Mouse (Mus musculus) small intestine, adult 2 months (tissue): ENCODE measurements around the gene Nampt. TPM values are rescaled to one million over a fixed set of nuclear protein-coding genes. Genes with fewer than 3 reads are reported as not detected.

ENCODE experiments used
- H3K27ac ChIP-seq: fragments of 200-500 bp; 2 replicates; pipeline ENCODE4 v1.5.1; 2012; ENCODE audit warnings: low read depth, low read length, control low read depth, inconsistent platforms; ENCODE audit not compliant: insufficient read depth
- H3K27me3 ChIP-seq: fragments of 200-500 bp; 2 replicates; pipeline ENCODE4 v1.6.1; 2012; ENCODE audit warnings: mild to moderate bottlenecking, moderate library complexity, low read length, inconsistent platforms; ENCODE audit not compliant: control insufficient read depth, insufficient read depth
- H3K36me3 ChIP-seq: fragments of 200-500 bp; 2 replicates; pipeline ENCODE4 v1.6.1; 2012; ENCODE audit warnings: mild to moderate bottlenecking, low read length, control low read depth, inconsistent platforms; ENCODE audit not compliant: control insufficient read depth, insufficient read depth
- H3K4me1 ChIP-seq: fragments of 200-500 bp; 2 replicates; pipeline ENCODE4 v1.6.1; 2012; ENCODE audit warnings: low read length, inconsistent platforms, mixed read lengths; ENCODE audit not compliant: control insufficient read depth, insufficient read depth, insufficient read length
- H3K4me3 ChIP-seq: fragments of 200-500 bp; 2 replicates; pipeline ENCODE4 v1.5.1; 2012; ENCODE audit warnings: low read depth, mild to moderate bottlenecking, control low read depth, inconsistent platforms, low read length, moderate library complexity
- CTCF ChIP-seq: fragments of 200-500 bp; IDR thresholded peaks from 2 replicates; pipeline ENCODE4 v1.5.1; 2012; ENCODE audit warnings: low read depth, mild to moderate bottlenecking, control low read depth, inconsistent platforms, low read length, moderate library complexity, mixed read lengths; ENCODE audit not compliant: insufficient replicate concordance, insufficient read length; ENCODE audit errors: extremely low read depth
- POLR2A ChIP-seq: fragments of 200-500 bp; IDR thresholded peaks from 2 replicates; pipeline ENCODE4 v1.6.1; 2012; ENCODE audit warnings: low read depth, mild to moderate bottlenecking, control low read depth, inconsistent platforms, low read length, moderate library complexity
- WGBS: fragments of 180-500 bp; shearing (Covaris S2); methylation state at CpG from one replicate; pipeline ENCODE4 v1.1.7; 2018; 5-methylcytosine and 5-hydroxymethylcytosine counted together
- polyA plus RNA-seq: library from polyadenylated mRNA; depleted of rRNA; stranded (reverse); fragments of >200 nt; gene quantifications from 2 replicates; pipeline ENCODE4 v1.2.3, GENCODE M21; 2012

Gene Nampt
- polyA plus RNA-seq, 1 experiment, result 7.9 TPM

DNA sequence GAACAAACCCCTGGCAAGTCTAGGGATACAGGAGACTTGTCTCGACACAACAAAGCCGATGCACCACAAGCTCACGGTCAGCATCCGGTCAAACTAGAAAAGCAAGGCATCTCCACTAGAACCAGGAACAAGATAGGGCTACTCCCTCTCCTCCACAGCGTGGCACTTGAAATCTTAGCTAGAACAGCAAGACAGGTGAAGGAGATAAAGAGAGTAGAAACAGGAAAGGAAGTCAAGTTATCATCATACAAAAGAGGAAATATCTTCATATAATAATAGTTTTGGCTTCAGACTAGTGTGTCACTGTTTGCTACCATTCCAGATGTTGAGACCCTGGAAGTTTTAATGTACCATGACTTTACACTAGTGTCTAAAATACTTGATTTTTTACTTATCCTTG is 41.5 kb downstream of the Nampt start:
- Histone ChIP-seq H3K27me3 (no peaks in the 10 kb centered on the region), H3K4me1 (no peaks in the 10 kb centered on the region), H3K4me3 (no peak overlapping the region), H3K36me3 (no peaks in the 10 kb centered on the region), H3K27ac (no peak overlapping the region)
- TF ChIP-seq POLR2A (no peak), CTCF (no peak)
- 80% methylated on average over 5 of the region's 5 CpGs for WGBS

DNA sequence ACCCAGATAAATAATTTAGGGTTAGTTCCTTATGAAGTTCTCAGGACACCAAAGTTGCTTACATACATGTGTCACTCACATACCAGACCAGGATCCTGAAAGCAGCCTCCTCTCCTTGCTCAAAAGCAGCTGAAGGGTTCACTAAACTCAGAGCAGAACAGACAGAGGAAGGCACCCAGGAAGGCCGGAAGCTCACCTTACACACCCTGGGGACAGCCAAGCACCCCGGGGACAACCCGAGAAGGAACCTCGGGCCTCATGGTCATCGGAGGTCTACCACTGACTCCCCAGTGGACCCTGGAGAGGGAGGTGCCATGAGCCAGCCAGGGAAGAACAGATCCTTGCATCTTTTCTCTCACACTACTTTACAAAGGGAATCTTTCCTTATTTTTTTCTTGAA is 51.5 kb downstream of the Nampt start:
- Histone ChIP-seq H3K4me1 (no peaks in the 10 kb centered on the region), H3K27me3 (no peaks in the 10 kb centered on the region), H3K4me3 (no peak overlapping the region), H3K27ac (no peak overlapping the region), H3K36me3 (no peaks in the 10 kb centered on the region)
- 84% methylated on average over 5 of the region's 5 CpGs for WGBS
- TF ChIP-seq CTCF (no peak), POLR2A (no peak)

DNA sequence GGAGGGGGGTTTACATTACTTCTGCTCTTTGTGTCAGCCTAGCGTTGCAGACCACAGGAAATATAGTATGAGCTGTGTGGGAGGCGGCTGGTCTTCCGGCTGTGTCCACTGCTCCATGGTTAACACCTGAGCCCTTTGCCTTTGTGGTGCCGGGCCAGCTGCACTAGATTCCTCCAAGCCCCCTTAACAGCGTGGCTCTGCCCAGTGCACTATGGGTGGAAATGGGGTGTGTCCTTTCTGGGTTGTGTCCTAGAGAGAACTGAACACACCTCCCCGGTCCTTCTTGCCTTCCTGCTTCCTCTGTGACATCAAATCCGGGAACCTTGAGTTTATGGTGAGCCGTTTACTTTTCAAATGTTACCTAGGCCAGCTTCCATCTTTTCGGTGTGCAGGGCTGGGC is 58.2 kb downstream of the Nampt start:
- TF ChIP-seq POLR2A, result no peak
- no peak for TF ChIP-seq CTCF
- Histone ChIP-seq H3K4me3 (no peak overlapping the region), H3K36me3 (no peaks in the 10 kb centered on the region), H3K27me3 (no peaks in the 10 kb centered on the region), H3K4me1 (no peaks in the 10 kb centered on the region), H3K27ac (no peak overlapping the region)
- WGBS, result 82% methylated on average over 9 of the region's 9 CpGs

DNA sequence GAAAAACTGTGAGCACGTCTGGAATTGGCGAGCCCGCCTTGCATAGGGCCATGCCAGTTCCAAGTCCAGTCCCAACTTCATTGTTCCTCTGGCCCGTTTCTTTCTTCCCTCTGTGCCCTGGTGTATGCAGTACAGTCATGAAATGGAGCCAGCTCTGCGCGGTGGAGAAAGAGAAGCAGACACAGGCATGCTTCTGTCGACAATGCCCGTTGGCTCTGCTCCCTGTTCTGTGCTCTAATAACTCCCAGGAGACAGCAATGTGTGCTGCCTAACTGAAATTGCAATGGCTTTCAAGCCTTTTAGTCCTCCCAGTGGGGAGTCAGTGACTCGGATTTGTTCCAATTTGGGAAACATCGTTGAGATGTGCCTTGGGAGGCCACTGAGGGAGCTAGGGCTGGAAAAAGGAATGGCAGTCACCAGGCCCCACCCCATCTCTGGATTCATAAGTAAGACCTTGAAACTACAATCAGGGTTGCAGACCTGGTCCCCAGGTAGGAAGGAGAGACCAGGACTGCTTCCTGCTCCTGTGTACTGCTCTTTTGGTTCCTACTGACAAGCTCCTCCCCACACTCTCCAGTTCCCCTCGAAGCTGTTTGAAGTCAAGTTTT is 58.7 kb downstream of the Nampt start:
- H3K27me3 ChIP-seq, result no peaks in the 10 kb centered on the region
- no peaks in the 10 kb centered on the region for H3K36me3 ChIP-seq
- 73% methylated on average over 11 of the region's 11 CpGs for WGBS
- H3K4me1 ChIP-seq, result no peaks in the 10 kb centered on the region
- TF ChIP-seq CTCF (no peak), POLR2A (no peak)
- no peak overlapping the region for H3K4me3 ChIP-seq
- H3K27ac ChIP-seq, result no peak overlapping the region

DNA sequence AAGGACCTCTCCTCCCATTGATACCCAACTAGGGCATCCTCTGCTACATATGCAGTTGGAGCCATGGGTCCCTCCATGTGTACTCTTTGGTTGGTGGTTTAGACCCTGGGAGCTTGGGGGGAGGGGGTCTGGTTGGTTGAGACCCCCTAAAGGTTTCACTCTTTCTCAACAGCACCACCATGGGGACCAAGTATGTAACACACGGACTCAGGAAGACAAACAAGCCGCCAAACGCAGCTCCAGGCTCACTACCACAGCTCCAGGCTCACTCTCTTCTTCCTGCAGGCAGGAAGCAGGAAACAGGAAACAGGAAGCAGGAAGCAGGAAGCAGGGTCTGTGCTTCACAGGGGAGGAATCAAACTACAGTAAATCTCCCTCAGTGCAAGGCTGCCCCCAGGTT is 60.0 kb downstream of the Nampt start:
- H3K4me3 ChIP-seq, result no peak overlapping the region
- H3K27me3 ChIP-seq, result no peaks in the 10 kb centered on the region
- TF ChIP-seq POLR2A, result no peak
- no peak for TF ChIP-seq CTCF
- 92% methylated on average over 3 of the region's 3 CpGs for WGBS
- H3K4me1 ChIP-seq, result no peaks in the 10 kb centered on the region
- H3K36me3 ChIP-seq, result no peaks in the 10 kb centered on the region
- H3K27ac ChIP-seq, result no peak overlapping the region

DNA sequence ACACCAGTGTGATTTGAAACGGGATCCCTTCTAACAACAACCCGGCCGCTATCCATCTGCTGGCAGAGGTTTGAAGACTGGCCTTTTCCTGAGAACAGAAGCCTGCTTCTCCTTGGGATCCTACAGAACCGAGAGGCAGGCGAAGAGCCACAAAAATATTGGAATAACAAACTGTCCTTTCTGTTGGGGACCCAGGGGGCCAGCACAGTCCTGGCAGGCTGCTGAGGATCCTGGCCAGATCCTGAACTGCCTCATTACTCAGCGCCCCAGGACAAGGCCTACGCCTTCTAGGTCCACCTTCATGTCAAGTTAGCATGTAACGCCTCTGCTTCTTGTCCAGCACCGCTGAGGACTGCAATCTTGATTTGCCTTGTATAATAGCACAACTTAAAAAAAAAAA is 65.0 kb downstream of the Nampt start:
- Histone ChIP-seq H3K27me3 (no peaks in the 10 kb centered on the region), H3K4me3 (no peak overlapping the region), H3K27ac (no peak overlapping the region), H3K4me1 (no peaks in the 10 kb centered on the region), H3K36me3 (no peaks in the 10 kb centered on the region)
- 81% methylated on average over 9 of the region's 9 CpGs for WGBS
- no peak for TF ChIP-seq POLR2A
- no peak for TF ChIP-seq CTCF

DNA sequence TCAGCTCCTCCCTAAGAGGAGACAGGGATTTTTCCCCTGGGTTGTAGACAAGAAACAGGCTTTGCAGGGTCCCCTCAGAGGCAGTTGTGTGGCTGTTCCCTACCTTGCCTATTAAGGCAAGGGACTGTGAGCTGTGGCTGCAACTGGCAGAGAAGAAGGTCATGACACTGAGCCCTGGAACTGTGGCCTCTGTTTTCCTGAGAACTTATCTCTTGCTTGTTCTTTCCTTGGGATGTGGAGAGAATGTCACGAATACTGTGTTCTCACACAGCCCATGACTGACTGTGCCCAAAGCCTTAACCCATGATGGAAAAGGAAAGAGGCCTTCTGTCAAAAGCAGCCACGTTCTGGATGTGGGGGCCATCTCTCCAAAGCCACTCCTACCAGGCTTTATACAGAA is 65.7 kb downstream of the Nampt start:
- Histone ChIP-seq H3K36me3 (no peaks in the 10 kb centered on the region), H3K4me1 (no peaks in the 10 kb centered on the region), H3K4me3 (no peak overlapping the region), H3K27ac (no peak overlapping the region), H3K27me3 (no peaks in the 10 kb centered on the region)
- WGBS, result 55% methylated on average over 2 of the region's 2 CpGs
- TF ChIP-seq POLR2A, result no peak
- TF ChIP-seq CTCF, result no peak

DNA sequence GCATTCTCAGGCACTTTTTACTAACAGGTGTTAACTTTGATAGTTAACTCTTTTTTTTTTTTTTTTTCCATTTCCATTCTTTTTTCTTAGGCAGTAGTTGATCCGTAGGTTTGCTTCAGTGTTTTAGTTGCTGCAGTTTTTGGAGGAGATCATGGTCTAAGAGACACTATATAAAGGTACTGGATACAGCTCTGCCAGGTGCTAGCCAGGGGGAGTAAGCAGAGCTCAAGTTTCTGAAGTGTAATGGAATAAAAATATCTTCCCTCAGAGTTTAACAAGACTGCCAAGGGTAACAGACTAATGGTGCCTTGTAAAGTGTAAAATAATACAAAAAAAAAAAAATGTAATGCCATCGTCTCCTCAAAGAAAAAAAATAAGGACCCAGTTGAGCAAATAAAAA is 67.0 kb downstream of the Nampt start:
- H3K27me3 ChIP-seq, result no peaks in the 10 kb centered on the region
- H3K36me3 ChIP-seq, result no peaks in the 10 kb centered on the region
- H3K27ac ChIP-seq, result no peak overlapping the region
- H3K4me1 ChIP-seq, result no peaks in the 10 kb centered on the region
- no peak overlapping the region for H3K4me3 ChIP-seq
- no peak for TF ChIP-seq POLR2A
- no peak for TF ChIP-seq CTCF
- WGBS, result 86% methylated on average over 2 of the region's 2 CpGs
